Mouse (Mus musculus): ENCODE data around the gene Rhbdd1. TPM values are rescaled to one million over a fixed set of nuclear protein-coding genes. Genes with fewer than 3 reads are reported as not detected.

The Rhbdd1 gene
- polyA plus RNA-seq, 1 experiment from 2014 or later = 3.8 TPM

- no peak overlapping the region for H3K9ac ChIP-seq (ENCODE audit: low read depth, low read length)
These were observed 133.6 kb downstream of the Rhbdd1 start for GRCm38 (mm10) chr1:82449851-82450250.

GRCm38 (mm10) chr1:82451927-82452651 lies 135.8 kb downstream of the Rhbdd1 start:
- Histone ChIP-seq H3K27ac (ENCODE audit: low read length) (peak overlapping the region; percentile 69), H3K9me3 (replicated peaks; ENCODE audit: control insufficient read depth, low read length, poor library complexity, severe bottlenecking) (no peaks in the 10 kb centered on the region)
- 16% methylated on average over 6 of the region's 6 CpGs for WGBS

More at GRCm38 (mm10) chr1:82449851-82450250, 133.6 kb downstream of the Rhbdd1 start:
- Histone ChIP-seq H3K9me3 (replicated peaks; ENCODE audit: control insufficient read depth, low read length, poor library complexity, severe bottlenecking) (no peaks in the 10 kb centered on the region), H3K4me1 (ENCODE audit: control insufficient read depth, insufficient read depth, low read length) (peaks cover 2% of the 10 kb centered on the region; the same call in 1 of the 2 replicates), H3K27ac (ENCODE audit: low read length) (no peak overlapping the region), H3K4me2 (ENCODE audit: low read length) (no peak overlapping the region), H3K27me3 (ENCODE audit: control insufficient read depth, insufficient read depth, low read depth, low read length) (no peaks in the 10 kb centered on the region), H3K4me3 (ENCODE audit: low read depth, low read length) (no peak overlapping the region), H3K36me3 (ENCODE audit: control insufficient read depth, insufficient read depth, low read length) (no peaks in the 10 kb centered on the region)
- ATAC-seq = no peak
- 88% methylated on average over 4 of the region's 4 CpGs for WGBS

DNA sequence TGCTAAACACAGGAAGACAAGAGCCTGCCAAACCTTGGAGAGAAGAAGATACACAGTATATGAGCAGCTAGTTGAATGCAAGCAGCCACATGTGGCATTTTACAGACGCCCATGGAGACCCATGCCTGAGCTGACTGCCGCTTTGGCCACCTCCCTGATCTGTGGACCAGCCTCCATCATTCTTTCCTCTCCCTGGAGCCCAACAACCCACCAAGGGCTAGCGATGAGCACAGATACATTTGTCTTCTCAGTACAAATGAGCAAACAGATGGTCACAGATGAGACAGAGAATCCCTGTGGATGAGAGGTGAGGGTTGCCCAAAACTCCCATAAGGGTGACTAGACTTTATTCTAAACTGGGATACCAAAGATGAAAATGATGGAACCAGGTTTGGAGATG lies 137.8 kb downstream of the Rhbdd1 start:
- H3K36me3 ChIP-seq (ENCODE audit: control insufficient read depth, insufficient read depth, low read length) = no peaks in the 10 kb centered on the region
- 89% methylated on average over 3 of the region's 3 CpGs for WGBS
- H3K9ac ChIP-seq (ENCODE audit: low read depth, low read length) = no peak overlapping the region
- H3K9me3 ChIP-seq (replicated peaks; ENCODE audit: control insufficient read depth, low read length, poor library complexity, severe bottlenecking) = no peaks in the 10 kb centered on the region
- no peak overlapping the region for H3K4me3 ChIP-seq (ENCODE audit: low read depth, low read length)
- no peak overlapping the region for H3K27ac ChIP-seq (ENCODE audit: low read length)
- H3K4me2 ChIP-seq (ENCODE audit: low read length) = no peak overlapping the region
- peaks cover 2% of the 10 kb centered on the region; the same call in 1 of the 2 replicates for H3K4me1 ChIP-seq (ENCODE audit: control insufficient read depth, insufficient read depth, low read length)
- ATAC-seq = no peak
- no peaks in the 10 kb centered on the region for H3K27me3 ChIP-seq (ENCODE audit: control insufficient read depth, insufficient read depth, low read depth, low read length)

More at GRCm38 (mm10) chr1:82451927-82452651, 135.8 kb downstream of the Rhbdd1 start:
- Histone ChIP-seq H3K4me2 (ENCODE audit: low read length) (no peak overlapping the region), H3K27me3 (ENCODE audit: control insufficient read depth, insufficient read depth, low read depth, low read length) (no peaks in the 10 kb centered on the region), H3K4me1 (ENCODE audit: control insufficient read depth, insufficient read depth, low read length) (peaks cover 2% of the 10 kb centered on the region; the same call in 1 of the 2 replicates), H3K9ac (ENCODE audit: low read depth, low read length) (no peak overlapping the region), H3K36me3 (ENCODE audit: control insufficient read depth, insufficient read depth, low read length) (no peaks in the 10 kb centered on the region), H3K4me3 (ENCODE audit: low read depth, low read length) (no peak overlapping the region)
- peak; percentile 80 for ATAC-seq

- ATAC-seq = no peak
- Histone ChIP-seq H3K27ac (ENCODE audit: low read length) (no peak overlapping the region), H3K4me1 (ENCODE audit: control insufficient read depth, insufficient read depth, low read length) (no peaks in the 10 kb centered on the region), H3K36me3 (ENCODE audit: control insufficient read depth, insufficient read depth, low read length) (no peaks in the 10 kb centered on the region), H3K9me3 (replicated peaks; ENCODE audit: control insufficient read depth, low read length, poor library complexity, severe bottlenecking) (no peaks in the 10 kb centered on the region), H3K27me3 (ENCODE audit: control insufficient read depth, insufficient read depth, low read depth, low read length) (no peaks in the 10 kb centered on the region), H3K4me3 (ENCODE audit: low read depth, low read length) (no peak overlapping the region), H3K4me2 (ENCODE audit: low read length) (no peak overlapping the region), H3K9ac (ENCODE audit: low read depth, low read length) (no peak overlapping the region)
- WGBS = 81% methylated on average over 4 of the region's 4 CpGs
These were observed 143.1 kb downstream of the Rhbdd1 start for GRCm38 (mm10) chr1:82459350-82459749.

DNA sequence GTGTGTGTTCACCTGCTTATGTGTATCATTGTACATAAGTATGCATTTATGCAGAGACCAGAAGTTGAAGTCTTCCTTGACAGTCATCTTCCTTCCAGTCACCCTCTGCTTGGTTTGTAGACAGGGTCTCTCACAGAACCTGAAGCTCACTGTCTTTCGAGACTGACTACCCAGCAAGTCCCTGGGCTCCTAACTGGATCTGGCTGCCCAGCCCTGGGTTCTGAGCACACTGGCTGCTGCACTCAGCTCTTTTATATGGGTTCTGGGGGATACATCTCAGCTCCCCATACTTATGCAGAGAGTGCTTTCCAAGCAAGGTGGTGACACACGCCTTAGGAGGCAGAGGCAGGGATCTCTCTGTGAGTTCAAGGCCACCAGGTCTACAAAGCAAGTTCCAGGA lies 143.7 kb downstream of the Rhbdd1 start:
- H3K4me1 ChIP-seq (ENCODE audit: control insufficient read depth, insufficient read depth, low read length) = no peaks in the 10 kb centered on the region
- H3K27me3 ChIP-seq (ENCODE audit: control insufficient read depth, insufficient read depth, low read depth, low read length) = no peaks in the 10 kb centered on the region
- H3K9me3 ChIP-seq (replicated peaks; ENCODE audit: control insufficient read depth, low read length, poor library complexity, severe bottlenecking) = no peaks in the 10 kb centered on the region
- no peak overlapping the region for H3K27ac ChIP-seq (ENCODE audit: low read length)
- no peak overlapping the region for H3K9ac ChIP-seq (ENCODE audit: low read depth, low read length)
- no peak overlapping the region for H3K4me3 ChIP-seq (ENCODE audit: low read depth, low read length)
- H3K4me2 ChIP-seq (ENCODE audit: low read length) = no peak overlapping the region
- ATAC-seq = no peak
- 84% methylated on average over 2 of the region's 2 CpGs for WGBS
- H3K36me3 ChIP-seq (ENCODE audit: control insufficient read depth, insufficient read depth, low read length) = no peaks in the 10 kb centered on the region

GRCm38 (mm10) chr1:82461041-82461440 lies 144.8 kb downstream of the Rhbdd1 start:
- H3K27ac ChIP-seq (ENCODE audit: low read length) = no peak overlapping the region
- H3K9ac ChIP-seq (ENCODE audit: low read depth, low read length) = no peak overlapping the region
- H3K4me1 ChIP-seq (ENCODE audit: control insufficient read depth, insufficient read depth, low read length) = no peaks in the 10 kb centered on the region
- WGBS = 85% methylated on average over 4 of the region's 4 CpGs
- H3K9me3 ChIP-seq (replicated peaks; ENCODE audit: control insufficient read depth, low read length, poor library complexity, severe bottlenecking) = no peaks in the 10 kb centered on the region
- H3K27me3 ChIP-seq (ENCODE audit: control insufficient read depth, insufficient read depth, low read depth, low read length) = no peaks in the 10 kb centered on the region
- no peak overlapping the region for H3K4me2 ChIP-seq (ENCODE audit: low read length)
- no peak overlapping the region for H3K4me3 ChIP-seq (ENCODE audit: low read depth, low read length)
- H3K36me3 ChIP-seq (ENCODE audit: control insufficient read depth, insufficient read depth, low read length) = no peaks in the 10 kb centered on the region
- no peak for ATAC-seq

DNA sequence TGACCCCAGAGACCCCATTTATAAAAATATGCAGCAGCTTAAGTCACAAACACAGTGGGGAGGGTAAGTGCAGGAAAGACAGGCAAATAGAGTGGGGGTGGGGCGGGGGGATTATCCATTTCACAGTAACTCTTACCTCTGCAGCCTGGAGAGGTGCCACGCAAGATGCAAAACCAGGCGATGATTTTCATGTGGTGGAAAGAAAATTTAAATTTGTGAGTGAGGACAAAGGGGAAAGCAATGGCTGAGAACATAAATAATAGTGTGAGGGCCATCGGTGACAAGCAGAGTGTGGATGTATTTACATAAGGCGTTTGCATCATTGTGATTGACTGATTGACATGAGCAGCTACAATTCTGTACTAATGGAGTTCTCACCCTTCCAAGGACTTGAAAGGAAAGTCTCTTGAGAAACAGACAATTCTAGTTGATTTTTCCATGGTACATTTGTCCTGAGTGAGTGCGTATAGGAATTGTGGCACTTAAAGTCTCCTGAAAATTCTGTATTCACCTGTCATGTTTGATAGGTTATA lies 149.1 kb downstream of the Rhbdd1 start:
- Histone ChIP-seq H3K27me3 (ENCODE audit: control insufficient read depth, insufficient read depth, low read depth, low read length) (no peaks in the 10 kb centered on the region), H3K4me2 (ENCODE audit: low read length) (no peak overlapping the region), H3K9ac (ENCODE audit: low read depth, low read length) (no peak overlapping the region), H3K4me3 (ENCODE audit: low read depth, low read length) (no peak overlapping the region), H3K36me3 (ENCODE audit: control insufficient read depth, insufficient read depth, low read length) (no peaks in the 10 kb centered on the region), H3K27ac (ENCODE audit: low read length) (no peak overlapping the region), H3K9me3 (replicated peaks; ENCODE audit: control insufficient read depth, low read length, poor library complexity, severe bottlenecking) (no peaks in the 10 kb centered on the region), H3K4me1 (ENCODE audit: control insufficient read depth, insufficient read depth, low read length) (no peaks in the 10 kb centered on the region)
- no peak for ATAC-seq
- 33% methylated on average over 6 of the region's 6 CpGs for WGBS

DNA sequence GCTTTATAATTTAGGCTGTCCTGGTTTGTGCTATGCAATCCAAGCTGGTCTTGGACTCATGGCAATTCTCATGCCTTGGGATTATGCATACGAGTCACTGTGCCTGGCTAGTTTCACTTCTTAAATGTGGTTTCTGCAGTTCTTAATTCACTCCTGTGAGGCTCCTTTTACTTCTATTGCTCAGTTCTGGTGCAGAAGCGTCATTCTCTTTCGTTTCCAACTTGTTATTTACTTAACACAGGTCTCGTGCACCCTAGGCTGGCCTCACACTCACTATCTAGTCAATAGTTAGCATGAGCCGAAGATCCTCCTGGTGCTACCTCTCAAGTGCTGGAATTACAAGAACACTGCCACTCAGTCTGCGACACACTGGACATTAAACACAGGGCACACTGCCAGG lies 152.6 kb downstream of the Rhbdd1 start:
- H3K4me2 ChIP-seq (ENCODE audit: low read length) = no peak overlapping the region
- H3K9me3 ChIP-seq (replicated peaks; ENCODE audit: control insufficient read depth, low read length, poor library complexity, severe bottlenecking) = no peaks in the 10 kb centered on the region
- no peaks in the 10 kb centered on the region for H3K27me3 ChIP-seq (ENCODE audit: control insufficient read depth, insufficient read depth, low read depth, low read length)
- H3K27ac ChIP-seq (ENCODE audit: low read length) = no peak overlapping the region
- no peak for ATAC-seq
- no peaks in the 10 kb centered on the region for H3K4me1 ChIP-seq (ENCODE audit: control insufficient read depth, insufficient read depth, low read length)
- no peak overlapping the region for H3K4me3 ChIP-seq (ENCODE audit: low read depth, low read length)
- WGBS = 82% methylated on average over 6 of the region's 6 CpGs
- no peak overlapping the region for H3K9ac ChIP-seq (ENCODE audit: low read depth, low read length)
- H3K36me3 ChIP-seq (ENCODE audit: control insufficient read depth, insufficient read depth, low read length) = no peaks in the 10 kb centered on the region

- no peak overlapping the region for H3K4me3 ChIP-seq (ENCODE audit: low read depth, low read length)
- H3K9me3 ChIP-seq (replicated peaks; ENCODE audit: control insufficient read depth, low read length, poor library complexity, severe bottlenecking) = no peaks in the 10 kb centered on the region
- no peaks in the 10 kb centered on the region for H3K36me3 ChIP-seq (ENCODE audit: control insufficient read depth, insufficient read depth, low read length)
- H3K9ac ChIP-seq (ENCODE audit: low read depth, low read length) = no peak overlapping the region
- ATAC-seq = no peak
- H3K27me3 ChIP-seq (ENCODE audit: control insufficient read depth, insufficient read depth, low read depth, low read length) = no peaks in the 10 kb centered on the region
- WGBS = 96% methylated on average over 10 of the region's 10 CpGs
- H3K27ac ChIP-seq (ENCODE audit: low read length) = no peak overlapping the region
- no peaks in the 10 kb centered on the region for H3K4me1 ChIP-seq (ENCODE audit: control insufficient read depth, insufficient read depth, low read length)
- no peak overlapping the region for H3K4me2 ChIP-seq (ENCODE audit: low read length)
These were observed 154.4 kb downstream of the Rhbdd1 start for GRCm38 (mm10) chr1:82470516-82471225.
